Mouse (Mus musculus) embryonic fibroblast, embryonic 13.5 days (primary cell): ENCODE data around the gene Cldn7. TPM values are rescaled to one million over a fixed set of nuclear protein-coding genes. Genes with fewer than 3 reads are reported as not detected.
A peak's percentile ranks its signal among the peaks of the same experiment; 100 is the strongest.

Experiments
- H3K27ac ChIP-seq: 2 replicates; pipeline ENCODE4 v1.5.1; 2012; ENCODE audit warnings: low read length, control low read depth, inconsistent platforms; ENCODE audit not compliant: insufficient read depth
- H3K4me1 ChIP-seq: 2 replicates; pipeline ENCODE4 v1.6.1; 2011; ENCODE audit warnings: low read length; ENCODE audit not compliant: control insufficient read depth, insufficient read depth
- H3K4me3 ChIP-seq: 2 replicates; pipeline ENCODE4 v1.5.1; 2011; ENCODE audit warnings: mild to moderate bottlenecking, control low read depth, low read length; ENCODE audit not compliant: insufficient read depth
- CTCF ChIP-seq: IDR thresholded peaks from 2 replicates; pipeline ENCODE4 v1.5.1; 2011; ENCODE audit warnings: mild to moderate bottlenecking, control low read depth, low read length, moderate library complexity, borderline replicate concordance; ENCODE audit not compliant: insufficient read depth
- POLR2A ChIP-seq: IDR thresholded peaks from 2 replicates; pipeline ENCODE4 v1.6.1; 2011; ENCODE audit warnings: low read depth, mild to moderate bottlenecking, control low read depth, low read length, moderate library complexity
- polyA plus RNA-seq: library from polyadenylated mRNA; stranded (reverse); fragments of >200 nt; gene quantifications from 2 replicates; pipeline ENCODE4 v1.2.4, GENCODE M21; 2011; ENCODE audit warnings: low read depth; ENCODE audit not compliant: missing spikeins, insufficient read length

Cldn7 gene
- polyA plus RNA-seq, 1 experiment, result not detected

DNA sequence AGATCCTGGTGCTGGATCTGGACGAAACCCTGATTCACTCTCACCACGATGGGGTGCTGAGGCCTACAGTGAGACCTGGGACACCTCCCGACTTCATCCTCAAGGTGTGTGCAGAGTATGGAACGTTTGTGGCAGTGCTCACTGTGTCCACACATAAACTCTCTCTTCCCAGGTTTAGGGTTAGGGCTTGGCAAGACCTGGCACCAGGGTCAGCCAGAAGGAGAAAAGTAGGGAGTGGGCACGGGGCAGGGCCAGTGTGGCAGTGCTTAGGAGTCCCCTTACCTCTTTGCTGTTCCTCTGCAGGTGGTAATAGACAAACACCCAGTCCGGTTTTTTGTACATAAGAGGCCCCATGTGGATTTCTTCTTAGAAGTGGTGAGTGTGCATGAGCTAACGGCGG lies 19.9 kb downstream of the Cldn7 start:
- Histone ChIP-seq H3K4me1 (no peaks in the 10 kb centered on the region), H3K4me3 (no peak overlapping the region), H3K27ac (no peak overlapping the region)
- TF ChIP-seq CTCF (no peak), POLR2A (no peak)

DNA sequence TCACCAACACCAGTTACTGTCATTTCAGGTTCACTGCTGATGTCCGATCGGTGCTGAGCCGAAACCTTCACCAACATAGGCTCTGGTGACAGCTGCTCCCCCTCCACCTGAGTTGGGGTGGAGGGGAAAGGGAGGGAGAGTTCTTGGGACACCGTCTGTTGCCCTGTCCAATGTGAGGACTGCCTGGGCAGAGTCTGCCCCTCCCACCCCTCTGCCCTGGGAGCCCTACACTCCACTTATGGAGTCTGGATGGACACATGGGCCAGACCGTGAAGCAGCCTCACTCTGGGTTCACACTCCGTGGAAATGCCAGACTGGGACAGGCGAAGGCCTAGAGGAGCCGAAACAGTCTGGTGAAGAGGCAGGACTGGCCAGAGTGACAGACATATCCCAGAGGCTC lies 25.4 kb downstream of the Cldn7 start:
- Histone ChIP-seq H3K4me3 (no peak overlapping the region), H3K4me1 (no peaks in the 10 kb centered on the region), H3K27ac (peak overlapping the region; percentile 14)
- TF ChIP-seq CTCF (no peak), POLR2A (no peak)

DNA sequence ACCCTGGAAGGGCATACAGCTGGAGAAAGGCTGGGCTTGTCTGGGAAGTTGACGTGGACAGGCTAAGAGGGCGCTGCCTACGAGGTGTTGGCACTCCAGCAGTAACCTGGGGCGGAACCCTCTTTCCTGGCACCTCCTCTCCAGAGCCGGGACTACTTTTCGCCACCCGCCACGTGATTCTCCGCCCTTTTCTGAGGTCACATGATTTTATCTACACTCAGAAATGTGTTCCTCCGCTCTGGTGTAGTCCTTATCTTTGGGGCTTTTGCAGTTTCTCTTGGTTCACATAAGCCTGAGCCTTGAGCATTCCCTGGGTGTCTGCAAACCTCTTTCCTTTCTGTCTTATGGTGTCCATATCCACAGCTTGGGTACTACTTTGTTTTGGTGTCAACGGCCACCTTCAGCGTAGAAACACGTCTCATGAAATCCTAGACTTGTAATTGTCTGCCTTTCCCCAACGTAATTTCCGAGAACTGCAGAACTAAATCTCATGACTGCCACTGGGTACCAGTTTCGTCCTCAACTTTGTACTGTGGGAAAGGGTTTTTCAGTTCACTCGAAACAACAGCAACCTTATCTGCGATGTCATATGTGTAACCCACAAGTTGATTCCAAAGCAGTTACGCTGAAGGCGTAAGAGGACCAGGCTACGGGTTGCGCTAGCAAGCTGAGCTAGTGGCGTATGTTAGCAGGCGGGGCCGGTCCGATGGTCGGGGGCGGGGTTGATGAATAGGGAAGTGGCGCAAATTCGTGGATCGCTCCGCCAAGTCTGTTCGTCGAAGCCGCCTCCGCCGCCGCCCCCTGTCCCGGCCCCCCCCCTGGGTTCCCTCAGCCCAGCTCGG lies 26.5 kb downstream of the Cldn7 start, which contains the start of gene Gabarap:
Gene Gabarap, plus strand, starts transcription at position 294 of the 842 bp plus-strand sequence.
- Histone ChIP-seq H3K4me3 (peak within 1 kb of the TSS; percentile 91), H3K27ac (peak within 1 kb of the TSS; percentile 98), H3K4me1 (no peaks in the 10 kb centered on the region)
- TF ChIP-seq CTCF (no peak), POLR2A (peak; percentile 74)

DNA sequence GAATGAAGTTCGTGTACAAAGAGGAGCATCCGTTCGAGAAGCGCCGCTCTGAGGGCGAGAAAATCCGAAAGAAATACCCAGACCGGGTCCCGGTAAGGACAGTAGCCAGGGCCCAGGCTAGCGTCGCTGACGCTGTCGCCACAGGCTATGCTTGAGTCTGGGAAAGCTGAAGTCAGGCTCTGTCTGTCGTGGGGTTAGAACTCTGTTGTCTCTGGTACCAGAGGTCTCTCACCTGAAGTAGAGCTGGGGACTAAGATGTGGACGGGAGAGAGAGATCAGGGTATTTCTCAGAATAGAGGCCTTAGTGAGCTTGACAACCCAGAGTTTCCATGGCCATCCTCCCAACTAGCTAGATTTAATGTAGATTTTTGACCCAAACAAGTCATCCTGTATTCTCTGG lies 27.1 kb downstream of the Cldn7 start:
- Histone ChIP-seq H3K27ac (peak overlapping the region; percentile 85), H3K4me1 (no peaks in the 10 kb centered on the region)
- no peak for TF ChIP-seq POLR2A
- no peak for TF ChIP-seq CTCF

DNA sequence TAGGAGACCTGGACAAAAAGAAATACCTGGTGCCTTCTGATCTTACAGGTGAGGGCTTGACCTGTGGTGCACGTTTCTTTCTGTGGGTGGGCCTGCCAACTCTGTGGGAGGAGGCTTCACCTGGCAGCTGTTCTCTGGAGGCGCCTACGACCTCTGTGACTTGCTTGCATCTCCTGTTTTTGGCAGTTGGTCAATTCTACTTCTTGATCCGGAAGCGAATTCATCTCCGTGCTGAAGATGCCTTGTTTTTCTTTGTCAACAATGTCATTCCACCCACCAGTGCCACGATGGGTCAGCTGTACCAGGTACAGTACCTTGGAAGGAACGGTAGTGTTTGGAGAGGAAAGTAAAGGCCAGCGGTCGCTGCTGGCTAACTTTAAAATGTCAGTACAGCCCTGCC lies 27.8 kb downstream of the Cldn7 start:
- Histone ChIP-seq H3K27ac (no peak overlapping the region), H3K4me3 (peak overlapping the region; percentile 91)

More for the DNA sequence above, 27.1 kb downstream of the Cldn7 start:
- peak overlapping the region; percentile 91 for H3K4me3 ChIP-seq

DNA sequence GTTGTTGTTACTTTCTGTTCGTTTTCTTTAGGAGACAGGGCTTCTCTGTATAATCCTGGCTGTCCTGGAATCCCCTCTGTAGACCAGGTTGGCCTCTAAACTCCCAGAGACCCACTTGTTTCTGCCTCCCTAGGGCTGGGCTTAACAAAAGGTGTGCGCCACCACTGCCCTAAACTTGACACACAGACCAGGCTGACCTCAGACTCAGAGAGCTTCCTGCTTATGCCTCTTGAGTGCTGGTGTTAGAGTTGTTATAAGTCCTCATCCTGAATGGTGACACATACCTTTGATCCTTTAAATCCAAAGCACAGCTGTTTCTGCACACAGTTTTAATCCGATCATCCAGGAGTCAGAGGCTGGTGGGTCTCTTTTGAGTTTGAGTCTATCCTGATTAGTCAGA lies 28.4 kb downstream of the Cldn7 start:
- H3K4me3 ChIP-seq, result peak overlapping the region; percentile 91
- TF ChIP-seq CTCF (no peak), POLR2A (no peak)
- no peaks in the 10 kb centered on the region for H3K4me1 ChIP-seq
- H3K27ac ChIP-seq, result no peak overlapping the region

More for the DNA sequence above, 27.8 kb downstream of the Cldn7 start:
- TF ChIP-seq CTCF (no peak), POLR2A (no peak)
- no peaks in the 10 kb centered on the region for H3K4me1 ChIP-seq

DNA sequence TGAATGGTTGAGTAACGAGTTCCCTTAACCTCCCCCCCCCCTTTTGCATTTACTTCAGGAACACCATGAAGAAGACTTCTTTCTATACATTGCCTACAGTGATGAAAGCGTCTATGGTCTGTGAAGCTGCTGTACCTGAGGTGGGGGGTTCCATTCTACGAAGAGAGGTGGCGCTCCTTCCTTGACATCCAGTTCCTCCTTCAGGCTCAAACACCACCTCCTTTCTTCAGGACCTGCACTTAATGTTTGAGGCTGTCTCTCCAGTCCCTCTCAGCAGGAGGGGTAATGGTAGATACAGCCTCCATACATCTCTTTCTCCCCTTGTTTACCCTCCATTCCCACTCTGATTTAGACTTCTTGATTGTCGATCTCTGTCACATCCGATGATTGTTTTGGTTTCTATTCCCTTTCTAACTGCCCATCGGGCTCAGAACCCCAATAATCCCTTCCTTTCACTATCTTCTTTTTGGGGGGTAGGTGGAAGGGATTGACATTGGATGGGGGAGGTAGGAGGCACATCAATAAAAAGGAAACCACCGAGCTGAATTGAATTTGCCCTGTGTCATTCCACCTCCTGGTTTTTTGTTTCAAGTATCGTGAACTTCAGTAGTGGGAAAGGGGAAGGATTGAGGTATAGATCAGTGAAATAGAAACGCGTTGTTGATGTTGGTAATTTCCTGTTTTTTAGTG lies 30.0 kb downstream of the Cldn7 start:
- Histone ChIP-seq H3K27ac (no peak overlapping the region), H3K4me3 (no peak overlapping the region), H3K4me1 (0 out of 2 replicates have a peak, but pooled peaks cover 3% of the 10 kb centered on the region)
- TF ChIP-seq POLR2A, result no peak
- TF ChIP-seq CTCF, result no peak

DNA sequence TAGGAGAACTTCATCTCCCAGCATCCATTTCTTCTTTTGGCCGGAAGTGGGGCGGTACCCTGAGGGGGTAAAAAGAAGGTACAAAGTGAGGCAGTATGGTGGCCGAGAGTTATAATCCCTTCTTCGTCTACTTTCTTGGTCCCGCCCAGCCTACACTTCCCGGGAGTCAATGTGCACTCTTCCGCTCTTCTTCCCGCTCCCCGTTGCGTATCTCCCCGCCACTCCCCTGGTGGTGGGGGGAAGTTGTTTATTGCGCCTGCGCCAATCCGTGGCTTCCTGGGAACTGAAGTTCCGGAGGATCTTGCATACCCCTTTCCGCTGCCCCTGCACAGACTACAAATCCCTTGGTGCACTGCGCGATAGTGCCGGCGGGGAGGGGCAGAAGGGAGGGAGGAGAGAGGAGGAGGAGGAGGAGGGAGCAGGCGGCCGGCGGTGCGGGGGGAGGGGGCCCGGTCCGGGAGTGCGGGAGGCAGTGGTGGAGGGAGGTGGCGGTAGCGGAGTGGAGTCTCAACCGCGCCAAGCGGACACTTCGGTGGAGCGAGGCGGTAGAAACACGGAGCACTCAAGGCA lies 30.9 kb downstream of the Cldn7 start, which contains the start of gene Phf23:
Gene Phf23, plus strand, starts transcription at position 387 of the 570 bp plus-strand sequence.
- Histone ChIP-seq H3K27ac (peak within 1 kb of the TSS; percentile 96), H3K4me3 (peak within 1 kb of the TSS; percentile 79), H3K4me1 (0 out of 2 replicates have a peak, but pooled peaks cover 3% of the 10 kb centered on the region)
- TF ChIP-seq POLR2A, result peak; percentile 82
- no peak for TF ChIP-seq CTCF

DNA sequence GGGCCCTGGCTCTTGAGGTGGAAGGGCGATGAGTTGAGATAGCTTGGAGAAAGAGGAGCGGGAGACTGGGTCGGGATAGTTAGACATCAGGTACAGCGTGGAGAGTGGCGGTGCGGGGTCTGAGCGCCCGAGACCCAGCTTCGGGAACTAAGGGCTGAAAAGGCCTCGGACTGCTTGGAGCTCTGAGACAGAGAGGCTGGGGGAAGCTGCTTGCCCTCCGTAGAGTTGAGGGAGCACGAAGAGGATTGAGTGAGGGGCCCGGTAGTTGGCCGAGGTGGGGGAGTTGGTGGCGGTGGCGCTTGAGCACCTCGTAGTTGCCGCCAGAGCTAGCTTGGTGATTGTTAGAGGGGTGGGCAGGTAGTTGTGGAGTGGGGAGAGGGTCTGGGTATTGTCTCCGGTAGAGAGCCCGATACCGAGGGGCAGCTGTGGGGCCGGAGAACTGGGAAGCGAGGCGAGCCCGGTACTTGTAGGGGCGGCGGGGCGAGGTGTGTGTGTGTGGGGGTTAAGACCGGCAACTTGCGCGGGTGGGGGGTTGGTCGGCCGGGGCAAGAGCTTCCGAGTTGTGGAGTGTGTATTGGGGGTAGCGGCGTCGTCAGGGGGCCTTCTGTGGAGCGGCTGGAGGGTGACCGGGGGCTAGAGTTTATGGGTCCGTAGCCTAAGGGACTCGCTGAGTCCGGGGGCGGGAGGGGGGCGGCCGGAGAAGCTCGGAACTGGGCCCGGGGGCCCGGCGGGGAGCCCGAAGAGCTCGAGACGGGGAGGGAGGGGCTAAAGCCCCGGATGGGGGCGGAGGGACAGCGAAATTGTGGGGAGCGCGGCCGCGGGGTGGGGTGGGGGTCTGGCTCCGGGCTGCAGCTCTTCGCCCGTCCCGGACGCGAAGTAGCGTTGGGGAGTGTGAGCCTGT lies 31.8 kb downstream of the Cldn7 start:
- peak overlapping the region; percentile 96 for H3K27ac ChIP-seq
- 0 out of 2 replicates have a peak, but pooled peaks cover 3% of the 10 kb centered on the region for H3K4me1 ChIP-seq
- TF ChIP-seq CTCF, result no peak
- TF ChIP-seq POLR2A, result peak; percentile 25; the same call in 1 of the 2 replicates
- peak overlapping the region; percentile 79 for H3K4me3 ChIP-seq
